Mouse (Mus musculus) layer of hippocampus, postnatal 36 days (tissue): Measurements from ENCODE around the gene Sumo1. TPM values are rescaled to one million over a fixed set of nuclear protein-coding genes. Genes with fewer than 3 reads are reported as not detected.
"Not testable (repeated sequence)": the region's sequence is repeated elsewhere in the genome, so short reads cannot be mapped to it uniquely, and the experiment has no call there.

Experiments
- DNase-seq, 2 experiments: peaks; one replicate each; pipeline ENCODE4 v3.0.0; 2022
- total RNA-seq, 2 experiments: library from RNA; stranded (reverse); gene quantifications; 2 replicates each; pipeline ENCODE4 v1.2.3; 2021

The Sumo1 gene
- total RNA-seq, 2 experiments from 2014 or later: 120 to 126 TPM

DNA sequence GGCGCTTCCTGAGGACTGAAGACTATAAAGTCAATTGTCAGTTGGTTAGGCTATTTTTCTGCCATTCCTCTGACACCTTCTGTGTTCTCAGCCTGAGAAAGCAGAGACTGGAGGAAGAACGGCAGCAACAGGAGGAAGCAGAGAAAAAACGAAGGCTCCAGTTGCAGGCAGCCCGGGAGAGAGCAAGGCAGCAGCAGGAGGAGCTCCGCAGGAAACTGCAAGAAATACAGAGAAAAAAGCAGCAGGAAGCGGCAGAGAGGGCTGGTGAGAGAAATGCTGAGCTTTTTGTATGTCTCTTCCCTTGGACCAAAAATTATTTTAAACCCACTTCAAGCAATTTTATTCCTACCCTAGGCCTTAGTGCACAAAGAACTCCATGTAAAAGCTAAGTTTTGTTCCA is 37.6 kb downstream of the Sumo1 start:
- DNase-seq: no peak

DNA sequence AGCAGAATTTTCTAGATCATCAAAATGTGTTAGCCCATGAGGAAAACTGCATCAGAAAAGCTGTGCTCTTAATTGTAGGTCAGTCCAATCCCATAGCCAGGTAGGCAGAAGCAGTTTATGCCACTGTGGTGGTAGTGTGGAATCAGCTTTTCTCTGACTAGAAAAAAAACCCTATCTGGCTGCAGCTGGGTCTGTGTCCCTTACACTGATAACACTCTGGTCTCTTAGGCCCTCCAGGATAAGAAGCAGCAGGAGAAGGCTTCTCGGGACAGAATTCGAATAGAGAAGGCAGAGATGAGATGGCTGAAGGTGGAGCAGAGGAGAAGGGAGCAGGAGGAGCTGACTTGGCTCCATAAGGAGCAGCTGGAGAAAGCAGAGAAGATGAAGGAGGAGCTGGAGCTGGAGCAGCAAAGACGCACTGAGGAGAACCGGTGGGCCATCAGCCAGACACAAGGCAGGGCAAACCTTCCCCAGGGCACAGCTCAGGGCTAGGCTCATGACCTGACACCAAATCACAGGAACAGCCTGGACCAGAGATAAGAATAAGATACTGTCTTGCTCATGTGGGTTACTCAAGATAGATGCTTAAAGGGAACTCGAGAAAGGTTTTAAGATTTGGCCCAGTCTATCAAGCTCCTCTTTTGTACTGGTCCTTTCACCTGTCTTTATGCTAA is 38.5 kb downstream of the Sumo1 start:
- no peak for DNase-seq

DNA sequence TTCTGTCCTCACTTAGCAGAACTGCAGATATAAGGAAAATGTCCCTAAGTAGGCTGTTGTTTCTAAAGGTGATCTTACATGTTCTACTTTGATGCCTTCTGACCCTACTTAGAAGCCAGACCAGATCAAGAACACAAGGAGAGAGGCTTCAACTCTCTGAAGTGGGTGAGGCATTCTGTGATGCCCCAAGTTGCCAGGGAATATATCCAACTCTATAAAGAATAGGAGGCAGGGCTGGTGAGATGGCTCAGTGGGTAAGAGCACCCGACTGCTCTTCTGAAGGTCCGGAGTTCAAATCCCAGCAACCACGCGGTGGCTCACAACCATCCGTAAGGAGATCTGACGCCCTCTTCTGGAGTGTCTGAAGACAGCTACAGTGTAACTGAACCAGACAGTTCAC is 40.3 kb downstream of the Sumo1 start:
- not testable (repeated sequence) for DNase-seq

DNA sequence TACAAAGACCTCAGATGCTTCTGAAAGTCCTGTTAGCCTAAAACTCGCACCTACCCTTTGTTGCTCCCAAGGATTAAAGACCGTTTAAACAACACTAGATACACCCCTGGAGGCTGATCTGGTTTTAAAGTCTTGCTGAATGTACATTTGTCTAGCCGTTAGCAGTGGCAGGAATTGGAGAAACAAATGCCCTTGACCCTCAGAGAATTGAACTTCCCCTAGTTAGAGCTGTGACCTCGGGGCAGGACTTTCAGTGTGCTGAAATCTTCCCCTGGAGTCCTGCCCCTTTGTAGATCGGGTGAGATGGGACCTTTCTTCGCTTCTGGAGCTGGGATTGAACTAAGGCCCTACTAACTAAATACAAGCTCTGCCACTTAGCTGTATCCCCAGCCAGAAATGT is 41.4 kb downstream of the Sumo1 start:
- DNase-seq: no peak

DNA sequence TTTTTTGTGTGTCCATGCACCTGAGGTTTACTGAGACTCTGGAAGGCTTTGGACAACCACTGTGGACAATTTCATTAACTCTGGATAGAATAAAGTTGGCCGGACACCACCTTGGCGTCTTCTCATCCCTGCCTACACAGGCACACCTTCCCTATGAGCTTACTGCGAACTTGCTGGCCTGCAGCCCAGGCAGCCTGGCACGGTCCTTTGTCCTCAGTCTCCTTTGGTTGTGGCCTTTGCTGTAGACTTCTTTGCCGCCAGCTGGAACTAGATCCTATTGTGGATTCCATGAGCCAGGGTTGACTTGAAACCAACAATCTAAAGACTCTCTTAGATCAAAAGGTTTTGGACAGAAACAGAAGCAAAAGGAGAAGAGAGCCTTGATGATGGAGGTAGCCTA is 45.2 kb downstream of the Sumo1 start:
- DNase-seq: no peak

DNA sequence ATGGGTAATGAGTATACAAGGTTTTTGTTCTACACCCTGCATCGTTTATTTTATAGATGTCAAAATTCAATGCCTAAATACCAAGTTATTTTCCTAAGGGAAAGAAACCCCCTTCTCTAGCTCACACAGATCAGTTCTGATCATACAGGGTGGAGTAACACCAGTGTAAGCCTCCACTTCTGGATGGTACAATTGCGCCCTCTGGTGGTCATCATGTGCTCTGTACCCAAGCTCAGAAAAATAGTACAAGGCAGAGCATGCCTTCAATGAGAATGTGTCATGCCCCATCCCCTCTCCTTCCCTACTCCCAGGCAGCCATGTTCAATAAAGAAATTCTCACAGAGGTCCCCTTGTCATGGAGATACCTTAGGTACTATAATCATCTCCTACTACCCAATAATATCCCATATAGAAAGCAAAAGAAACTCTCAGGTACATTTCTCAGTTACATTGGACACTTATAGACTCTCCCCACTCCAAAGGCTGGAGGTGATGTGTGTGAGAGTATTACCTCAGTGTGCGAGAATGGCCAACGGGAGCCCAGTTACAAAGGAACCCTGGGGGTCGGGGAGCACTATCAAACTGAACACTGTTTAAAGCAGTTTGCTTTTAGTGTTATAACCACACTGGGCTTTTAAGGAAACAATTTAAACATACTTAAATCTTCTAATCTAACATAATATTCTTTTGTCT is 47.2 kb downstream of the Sumo1 start:
- DNase-seq: peak; percentile 57 to 65

DNA sequence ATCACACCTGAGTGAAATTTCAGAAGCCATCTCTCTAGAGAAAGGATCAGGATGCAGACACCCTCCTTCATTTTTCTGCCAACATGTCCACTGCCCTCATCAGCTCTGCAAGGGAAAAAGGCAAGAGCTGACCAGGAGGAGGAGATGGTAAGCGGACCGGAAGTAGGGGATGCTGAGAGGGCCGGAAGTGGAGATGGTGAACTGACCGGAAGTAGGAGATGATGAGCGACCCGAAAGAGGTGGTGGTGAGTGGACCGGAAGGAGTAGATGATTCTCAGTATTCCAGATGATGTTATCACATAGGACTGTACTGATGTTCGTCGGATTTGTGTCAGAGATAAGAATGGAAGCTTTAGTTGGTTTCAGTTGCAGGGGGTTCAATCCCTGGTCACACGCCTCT is 51.4 kb downstream of the Sumo1 start:
- no peak for DNase-seq

DNA sequence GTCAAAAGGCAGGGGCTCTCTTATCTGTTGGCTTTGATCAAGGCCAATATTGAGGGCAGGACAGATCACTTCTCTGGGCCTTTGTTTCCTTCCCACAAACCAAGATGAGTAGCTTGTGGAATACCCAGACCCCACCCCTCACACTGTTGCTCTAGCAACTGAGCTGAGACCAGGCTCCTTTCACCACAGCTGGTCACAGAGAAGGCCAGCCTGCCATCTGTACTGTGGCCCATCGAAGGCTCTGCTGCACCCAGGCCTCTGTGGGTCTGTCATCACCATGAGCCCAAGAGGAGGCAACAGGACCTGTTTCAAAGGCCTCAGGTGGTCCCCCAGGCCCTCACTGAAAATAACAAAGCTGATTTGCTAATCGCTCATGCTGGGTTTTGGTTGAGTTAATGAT is 55.6 kb downstream of the Sumo1 start:
- DNase-seq: no peak

DNA sequence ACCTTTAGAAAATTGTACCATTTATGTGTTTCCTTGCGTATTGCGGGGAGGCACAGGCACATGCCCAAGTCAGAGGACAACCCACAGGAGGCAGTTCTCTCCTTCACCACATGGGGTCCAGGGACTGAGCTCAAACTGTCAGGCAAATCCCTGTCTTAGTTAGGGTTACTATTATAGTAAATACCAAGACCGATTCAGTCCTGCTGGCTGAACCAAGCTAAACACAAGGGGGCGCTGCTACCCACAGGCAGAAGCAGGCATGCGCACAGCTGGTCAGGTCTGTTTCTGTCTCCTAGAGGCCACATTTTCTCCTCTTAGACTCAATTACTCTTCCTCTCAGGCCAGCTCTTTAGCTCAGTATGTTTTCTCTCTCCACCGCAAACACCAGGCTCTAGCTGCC is 56.8 kb downstream of the Sumo1 start:
- DNase-seq: no peak

DNA sequence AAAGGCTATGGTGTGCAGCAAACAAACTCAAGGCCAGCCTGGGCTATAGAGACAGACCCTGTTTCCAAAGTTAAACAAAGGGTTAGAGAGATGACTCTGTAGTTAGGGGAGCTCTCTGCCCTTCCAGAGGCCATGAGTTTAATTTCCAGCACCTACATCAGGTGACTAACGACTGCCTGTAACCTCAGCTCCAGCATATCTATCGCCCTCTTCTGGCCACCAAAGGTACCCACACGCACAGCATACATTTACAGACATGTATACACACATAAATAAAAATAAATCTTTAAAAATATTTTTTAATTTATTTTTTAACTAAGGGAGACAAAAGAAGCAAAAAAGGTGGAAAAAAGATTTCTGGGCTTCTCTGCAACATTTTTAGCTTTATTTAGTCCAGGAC is 59.7 kb downstream of the Sumo1 start:
- DNase-seq: no peak

DNA sequence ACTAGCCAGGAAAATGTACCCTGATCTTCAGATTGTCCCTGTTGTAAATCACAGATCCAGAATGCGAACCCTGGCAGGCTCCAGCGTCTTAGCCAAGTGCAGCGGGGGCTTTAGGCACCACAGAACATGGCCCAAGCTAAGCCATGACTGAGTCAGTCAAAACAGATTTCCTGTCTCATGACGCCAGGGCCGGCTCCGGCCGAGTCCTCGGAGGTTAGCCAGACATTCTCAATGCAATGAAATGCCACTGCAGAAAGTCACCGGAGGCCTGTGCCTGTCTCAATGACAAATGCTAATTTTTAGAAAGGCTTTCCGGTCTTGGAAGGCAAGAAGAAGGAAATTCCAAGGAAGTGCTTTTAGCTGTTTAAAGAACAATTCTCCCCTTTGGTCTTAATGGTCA is 60.7 kb downstream of the Sumo1 start:
- DNase-seq: no peak

DNA sequence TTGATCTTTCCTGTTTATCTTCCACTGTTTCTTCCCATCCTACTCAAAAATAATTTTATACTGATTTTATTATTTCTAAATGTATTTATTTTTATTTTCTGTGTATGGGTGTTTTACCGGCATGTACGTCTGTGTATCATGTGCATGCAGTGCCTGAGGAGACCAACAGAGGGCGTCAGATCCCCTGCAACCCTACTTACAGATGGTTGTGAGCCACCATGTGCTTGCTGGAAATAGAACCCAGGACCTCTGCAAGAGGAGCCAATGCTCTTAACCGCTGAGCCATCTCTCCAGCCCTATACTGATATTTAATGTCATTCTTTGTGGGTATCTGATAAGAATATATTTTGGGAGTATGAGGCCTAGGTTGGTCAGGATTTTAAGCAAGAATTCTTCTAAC is 61.2 kb downstream of the Sumo1 start:
- DNase-seq: no peak

DNA sequence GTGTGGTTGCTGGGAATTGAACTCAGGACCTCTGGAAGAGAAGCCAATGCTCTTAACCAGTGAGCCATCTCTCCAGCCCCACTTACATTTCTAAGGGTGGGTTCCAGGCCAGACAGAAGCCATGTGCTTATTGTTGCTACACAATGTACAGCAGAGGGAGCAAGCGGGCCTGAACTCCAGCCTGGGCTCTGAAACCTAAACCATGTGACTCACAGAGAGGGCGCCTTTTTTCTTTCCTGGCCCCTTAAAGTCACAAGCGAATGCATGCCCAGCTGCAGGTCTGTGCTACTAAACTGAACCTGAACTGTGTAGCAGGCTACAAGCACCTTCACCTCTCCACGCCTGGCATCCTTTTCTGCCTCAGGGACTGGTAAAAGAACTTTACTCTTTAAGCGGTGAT is 61.7 kb downstream of the Sumo1 start:
- no peak for DNase-seq

DNA sequence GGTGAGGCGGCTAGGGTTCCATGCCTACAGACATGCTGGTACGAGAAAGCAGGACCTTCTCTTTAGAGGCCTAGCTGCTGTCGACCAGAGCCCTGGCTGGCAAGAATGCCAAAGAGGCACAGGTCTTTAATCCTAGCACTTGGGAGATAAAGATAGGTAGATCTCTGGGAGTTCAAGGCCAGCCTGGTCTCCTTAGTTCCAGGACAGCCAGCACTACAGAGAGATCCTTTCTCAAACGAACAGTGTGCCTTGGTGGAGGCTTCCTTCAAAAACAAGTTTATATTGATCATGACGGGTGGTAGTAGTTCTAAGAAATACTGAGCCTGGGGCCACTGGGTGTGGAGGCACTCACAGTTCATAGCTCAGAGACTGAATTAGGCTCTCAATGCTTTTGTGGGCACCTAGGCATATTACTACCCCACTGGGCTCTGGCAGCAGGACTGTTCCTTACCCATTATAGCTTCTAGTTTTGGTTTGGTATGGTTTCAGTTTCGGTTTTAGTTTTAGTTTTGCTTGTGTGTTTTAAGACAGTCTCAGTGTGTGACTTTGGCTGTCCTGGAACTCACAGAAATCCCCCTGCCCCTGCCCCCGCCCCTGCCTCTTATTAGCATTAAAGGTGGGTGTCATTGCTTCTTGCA is 62.4 kb downstream of the Sumo1 start:
- DNase-seq: no peak

DNA sequence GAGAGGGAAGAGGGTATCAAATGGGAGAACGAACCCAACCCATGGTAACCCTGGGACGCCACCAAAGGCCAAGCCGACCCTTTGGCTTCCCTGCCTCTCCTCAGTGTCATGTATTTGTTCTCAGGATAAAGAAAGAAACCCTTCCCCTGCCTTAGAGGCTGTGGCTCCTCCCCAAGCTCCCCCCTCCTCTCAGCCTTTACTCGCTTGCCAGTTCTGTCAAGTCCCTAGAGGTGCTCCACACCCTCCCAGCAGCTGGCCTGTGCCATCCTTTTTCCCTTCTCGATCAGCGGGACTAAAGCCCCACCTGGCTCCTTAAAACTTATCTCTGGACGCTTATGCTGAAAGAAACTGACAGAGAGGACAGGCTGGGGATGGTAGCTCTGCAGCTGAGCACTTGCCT is 63.6 kb downstream of the Sumo1 start:
- DNase-seq: no peak

DNA sequence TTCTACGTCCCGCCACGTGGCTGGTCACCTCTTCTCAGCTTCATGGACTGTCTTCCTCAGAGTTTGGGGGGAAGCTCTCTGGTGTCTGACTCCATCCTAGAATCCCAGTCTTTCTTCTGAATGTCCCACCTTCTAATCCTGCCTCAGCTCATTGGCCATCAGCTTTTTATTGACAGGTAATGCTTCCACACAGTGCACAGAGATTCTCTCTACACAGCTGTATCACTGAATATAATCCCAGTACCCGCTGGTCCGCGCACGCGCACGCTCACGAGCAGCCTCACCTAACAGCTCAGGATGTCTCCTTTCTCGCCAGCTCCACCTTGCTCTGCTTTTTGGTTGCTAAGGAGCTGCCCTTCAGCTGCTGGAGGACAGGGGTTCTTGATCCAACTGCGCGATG is 64.2 kb downstream of the Sumo1 start:
- DNase-seq: no peak

DNA sequence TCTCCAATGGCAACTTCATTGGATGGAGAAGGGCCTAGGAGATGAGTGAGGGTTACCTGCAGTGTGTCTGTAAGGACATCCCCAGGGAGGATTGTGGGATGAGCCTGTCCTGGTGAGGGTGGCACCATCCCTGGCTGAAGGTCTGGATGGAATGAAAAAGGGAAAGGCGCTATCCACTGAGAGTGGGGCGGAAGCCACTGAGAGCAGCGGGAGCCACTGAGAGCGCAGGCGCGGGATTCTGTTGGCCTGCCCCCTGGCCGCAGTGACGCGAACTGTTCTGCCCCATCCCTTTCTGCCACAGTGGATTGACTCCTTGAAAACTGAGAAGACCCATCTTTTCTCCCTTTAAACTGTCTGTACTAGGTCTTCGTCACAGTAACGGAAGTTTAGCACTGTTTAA is 66.7 kb downstream of the Sumo1 start:
- no peak for DNase-seq

DNA sequence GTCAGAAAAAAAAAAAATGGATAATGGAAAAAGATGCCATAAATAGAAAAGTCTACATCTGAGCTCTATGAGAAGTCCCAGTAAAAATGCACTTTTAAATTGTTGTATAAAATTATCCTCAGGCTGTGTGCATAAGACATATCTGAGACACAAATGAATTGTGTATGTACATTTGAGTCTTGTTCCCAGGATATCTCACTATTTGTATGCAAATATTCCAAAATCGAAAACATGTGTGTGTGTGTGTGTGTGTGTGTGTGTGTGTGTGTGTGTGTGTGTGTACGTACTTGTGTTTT is 67.3 kb downstream of the Sumo1 start:
- no peak for DNase-seq

DNA sequence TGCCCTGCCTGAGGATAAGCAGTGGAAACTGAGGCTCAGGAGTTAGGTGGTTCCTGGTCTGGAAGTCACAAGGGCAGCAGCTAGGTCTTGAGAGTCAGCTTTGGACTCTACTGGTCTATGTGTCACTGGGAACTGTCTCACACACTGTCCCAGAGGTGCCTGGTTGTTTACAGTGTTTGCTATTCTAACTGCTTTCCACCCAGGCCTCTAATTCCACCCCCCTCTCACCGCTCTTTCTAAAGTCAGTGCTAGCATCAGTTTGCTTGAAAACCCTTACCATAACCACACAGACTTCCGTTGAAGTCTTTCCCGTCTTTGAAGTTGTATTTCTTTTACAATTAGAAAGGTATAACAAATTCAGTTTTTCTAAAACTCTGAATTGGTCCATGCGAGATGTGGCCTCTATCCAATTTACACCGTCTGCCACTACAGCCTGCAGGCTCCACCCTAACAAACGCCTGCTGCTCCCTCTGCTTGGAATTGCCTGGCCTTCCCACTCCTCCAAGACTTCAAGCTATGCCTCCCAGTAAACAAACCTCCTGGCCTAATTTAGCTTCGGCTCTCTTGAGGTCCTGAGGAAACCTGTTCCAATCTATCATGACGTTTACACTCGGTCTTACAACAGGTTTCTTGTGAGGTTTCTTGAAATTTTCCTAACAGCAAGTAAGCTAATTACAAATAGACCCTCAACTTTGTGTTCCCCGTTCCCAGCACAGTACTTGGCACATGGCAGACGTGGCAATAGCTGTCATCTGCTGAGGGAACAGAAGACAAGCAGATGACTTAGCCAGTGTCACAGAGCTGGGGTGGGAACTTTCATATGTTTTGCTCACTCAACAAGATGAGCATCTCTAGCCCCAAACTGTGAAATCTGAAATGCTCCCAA is 67.9 kb downstream of the Sumo1 start:
- peak; percentile 54 to 59 for DNase-seq

DNA sequence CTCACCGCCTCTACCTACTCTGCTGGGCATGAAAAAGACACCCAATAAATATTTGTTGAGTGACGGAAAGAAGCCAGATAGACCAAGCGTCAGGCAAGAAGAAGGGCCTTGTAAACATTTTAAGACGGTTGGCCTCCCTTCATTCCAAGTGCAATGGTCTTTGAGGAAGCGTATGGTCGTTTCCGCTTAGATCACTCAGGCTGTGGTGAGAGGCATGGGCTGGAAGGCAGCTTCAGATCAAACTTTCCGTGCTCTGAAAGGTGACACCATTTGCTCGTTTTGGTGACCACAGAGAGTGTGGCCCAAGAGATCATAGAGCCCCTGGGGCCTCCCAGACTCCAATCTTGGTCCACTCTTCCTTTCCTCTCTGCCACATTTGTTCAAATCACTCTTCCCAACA is 75.0 kb downstream of the Sumo1 start:
- no peak for DNase-seq

DNA sequence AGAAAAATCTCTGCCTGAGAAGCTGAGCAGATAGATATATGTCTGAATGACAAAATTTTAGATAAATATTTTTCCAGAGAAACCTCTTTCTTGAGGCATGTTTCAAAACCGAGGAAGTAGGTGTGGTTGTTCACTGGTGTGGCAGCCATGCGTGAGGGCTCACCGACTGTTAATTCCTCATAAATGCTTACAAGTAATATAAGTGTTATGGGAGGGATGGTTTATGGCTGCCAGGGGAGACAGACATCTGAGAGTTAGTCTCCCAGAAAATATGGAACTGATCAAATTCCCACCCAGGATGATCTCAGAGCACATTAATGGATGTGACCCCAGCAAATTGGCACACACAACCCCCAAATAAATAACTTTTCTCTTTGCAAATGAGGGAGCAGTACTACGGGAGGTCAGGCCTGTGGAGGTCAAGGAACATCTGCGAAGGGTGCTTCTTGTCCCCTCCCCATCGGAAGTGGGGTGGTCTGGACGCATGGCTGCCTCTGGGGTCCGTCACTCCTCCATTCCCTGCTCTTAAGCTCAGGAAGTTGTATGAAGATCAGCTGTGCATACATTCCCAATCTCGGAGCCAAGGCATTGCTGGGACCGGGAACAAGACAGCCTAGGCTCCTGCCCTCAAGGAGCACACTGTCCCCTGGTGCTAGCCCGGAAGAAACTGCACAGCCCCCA is 75.9 kb downstream of the Sumo1 start:
- DNase-seq: no peak

DNA sequence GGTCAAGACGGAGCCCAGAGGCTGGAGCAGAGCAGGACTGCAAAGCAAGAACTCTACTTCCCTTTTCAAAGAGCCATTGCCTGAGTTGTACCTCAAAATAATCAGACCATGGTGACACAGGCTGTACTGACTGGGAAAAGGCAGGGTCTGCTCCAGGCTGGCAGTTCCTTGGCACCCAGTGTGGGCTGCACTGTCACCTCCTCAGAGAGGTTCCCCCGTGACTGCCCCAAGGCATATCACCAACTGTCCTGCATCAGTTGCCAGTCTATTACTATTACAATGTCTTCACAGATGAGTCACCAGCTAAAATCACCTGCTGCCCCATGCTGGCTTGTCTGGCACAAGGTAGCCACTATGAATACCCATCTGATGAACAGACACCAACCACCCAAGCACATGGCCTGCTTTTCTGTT is 77.0 kb downstream of the Sumo1 start:
- DNase-seq: no peak

DNA sequence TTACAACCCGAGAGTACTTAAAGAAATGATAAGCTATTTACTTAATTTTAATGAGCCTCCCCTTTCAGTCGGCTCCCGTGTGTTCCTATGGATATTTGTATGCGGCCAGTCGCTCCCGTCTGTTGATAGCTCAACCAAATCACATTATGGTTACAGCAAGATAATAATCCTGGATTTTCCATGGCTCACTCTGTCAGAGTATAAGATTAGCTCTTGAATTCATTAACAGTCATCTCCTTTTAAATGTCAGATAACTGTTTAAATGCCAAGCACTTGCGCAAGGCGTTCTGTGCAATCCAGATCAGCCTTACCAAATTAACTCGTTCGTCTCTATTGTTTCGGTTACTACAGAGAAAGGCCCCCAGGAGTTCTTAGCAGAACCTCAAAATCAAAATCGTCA is 77.8 kb downstream of the Sumo1 start:
- no peak for DNase-seq
